Mouse (Mus musculus): ENCODE data around the gene Tspan7. TPM values are rescaled to one million over a fixed set of nuclear protein-coding genes. Genes with fewer than 3 reads are reported as not detected.

Gene Tspan7
- total RNA-seq (2022), result 1,000 to 10,000 TPM in 3 of 4 experiments, 100 to 1,000 TPM in 1; 952 to 1,125 (median 1,046) TPM

DNA sequence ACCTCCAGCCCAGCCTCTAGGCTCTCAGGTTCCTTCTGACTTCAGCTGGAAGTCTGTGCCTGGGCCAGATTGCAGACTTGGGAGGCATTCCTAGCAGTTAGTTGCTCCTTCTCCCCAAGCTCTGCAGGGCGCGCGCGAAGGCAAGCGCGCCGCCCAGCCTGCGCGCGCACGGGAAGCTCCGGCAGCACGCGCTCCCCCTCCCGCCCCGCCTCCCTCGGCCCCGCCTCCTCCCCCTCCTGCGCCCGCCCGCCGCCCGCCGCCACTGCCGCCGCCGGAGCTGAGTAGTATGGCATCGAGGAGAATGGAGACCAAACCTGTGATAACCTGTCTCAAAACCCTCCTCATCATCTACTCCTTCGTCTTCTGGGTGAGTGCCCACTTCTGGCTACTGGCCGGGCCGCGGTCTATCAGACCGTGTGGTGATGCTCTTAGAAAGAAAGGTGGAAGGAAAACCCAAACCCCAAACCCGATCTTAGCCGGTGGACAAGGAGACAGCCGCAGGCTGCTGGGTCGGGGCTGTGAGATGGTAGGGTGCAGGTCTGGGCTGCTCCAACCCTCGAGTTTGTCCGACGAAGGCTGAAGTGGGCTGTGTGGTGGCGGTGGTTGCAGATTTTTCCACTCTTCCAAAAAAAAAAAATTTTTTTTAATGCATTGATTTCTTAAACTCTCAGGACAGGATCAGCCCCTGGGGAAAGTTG, at the start of gene Tspan7:
Tspan7 (plus strand) TSS at position 287 of the 698 bp plus-strand sequence.
- peak in 1 of 2 experiments; percentile 21 for DNase-seq (ENCODE audit: low spot score in 2 of 2)

DNA sequence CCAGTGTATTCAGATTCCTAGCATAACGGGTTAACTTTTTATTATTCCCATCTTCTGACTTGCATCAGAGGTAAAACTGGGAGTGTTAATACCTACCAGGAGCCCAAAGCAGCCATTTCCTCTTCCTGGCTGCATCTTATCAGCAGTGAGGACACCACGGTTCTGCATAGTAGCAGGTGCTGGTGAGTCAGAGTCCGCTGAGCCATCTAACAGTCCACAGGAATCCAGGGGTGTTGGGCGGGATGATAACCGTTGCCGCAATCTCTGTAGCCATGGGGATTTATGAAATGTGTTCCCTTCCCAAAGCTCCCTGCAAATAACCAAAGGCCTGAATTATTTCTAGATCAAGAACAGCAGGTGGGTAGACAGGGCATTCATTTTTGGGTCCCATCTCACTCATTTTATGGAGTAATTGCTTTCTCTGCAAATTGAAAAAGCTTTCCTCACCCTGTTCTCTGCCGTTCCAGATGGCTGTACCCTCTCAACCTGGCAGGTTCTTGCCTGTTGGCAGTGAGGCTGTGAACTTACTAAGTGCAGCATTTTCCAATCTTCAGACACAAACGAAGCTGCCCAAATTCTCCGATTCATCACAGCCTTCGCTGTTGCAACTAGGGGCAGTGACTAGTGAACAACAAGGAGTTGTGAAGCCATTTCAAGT, 35.5 kb upstream of the Tspan7 start:
- DNase-seq (ENCODE audit: low spot score in 2 of 2), result peak; percentile 67 to 83

DNA sequence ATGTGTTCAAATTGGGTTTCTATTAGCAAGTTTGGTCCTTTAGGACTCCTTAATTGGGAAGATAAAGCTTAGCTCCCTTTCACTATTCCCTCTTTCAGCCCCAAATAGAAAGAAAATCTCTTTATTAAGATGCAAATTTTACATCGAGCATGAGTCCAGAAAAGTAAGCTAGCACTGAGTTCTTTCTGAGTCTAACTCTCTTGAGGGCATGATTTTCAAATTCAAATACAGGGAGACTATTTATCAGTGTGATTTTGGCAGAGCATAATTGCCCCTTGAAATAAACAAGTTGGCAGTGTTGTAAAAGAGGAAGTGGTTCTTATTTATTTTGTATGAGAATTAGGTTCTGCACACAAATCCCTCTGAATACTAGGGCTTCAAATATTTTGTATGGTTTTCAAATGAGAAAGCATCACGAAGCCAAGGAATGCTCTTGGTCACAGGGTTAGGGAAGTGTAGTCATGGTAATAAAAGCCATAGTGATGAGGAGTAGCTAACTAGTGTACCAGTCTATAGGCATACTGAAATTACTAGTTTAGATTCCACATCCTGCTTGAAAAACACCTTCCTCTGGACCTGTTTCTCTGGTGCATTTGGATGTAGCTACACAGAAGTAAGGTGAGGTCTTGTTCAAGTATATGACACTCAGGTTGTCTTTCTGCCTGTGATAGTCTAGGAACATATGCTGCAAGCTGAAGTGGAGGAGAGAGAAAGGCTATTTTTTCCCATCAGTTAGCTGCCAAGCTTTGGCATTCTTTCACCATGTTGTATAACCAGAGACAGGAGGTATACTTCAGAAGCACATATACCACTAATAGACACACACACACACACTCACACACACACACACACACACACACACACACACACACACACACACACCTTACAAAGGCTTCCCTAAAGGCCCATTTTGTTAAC, 34.6 kb upstream of the Tspan7 start:
- peak; percentile 11 to 22 for DNase-seq (ENCODE audit: low spot score in 2 of 2)

DNA sequence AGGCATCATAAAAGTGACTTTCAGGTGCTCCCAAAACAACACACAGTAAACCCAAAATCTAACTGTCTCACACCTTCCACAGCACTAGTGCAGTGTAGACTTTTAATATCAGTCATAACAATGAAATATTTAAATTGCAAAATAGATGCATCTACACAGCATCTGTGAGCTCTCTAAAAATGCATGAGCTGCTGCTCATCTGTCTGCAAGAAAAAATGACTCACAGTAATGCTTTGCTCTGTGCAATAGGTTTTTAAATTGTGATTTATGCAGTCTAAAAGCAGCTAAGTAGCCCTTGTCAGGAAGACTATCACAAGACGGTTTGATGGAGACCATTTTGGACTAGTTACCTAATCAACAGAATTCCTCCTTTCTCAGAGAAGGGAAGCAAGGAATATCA, 31.2 kb upstream of the Tspan7 start:
- no peak for DNase-seq (ENCODE audit: low spot score in 2 of 2)

- DNase-seq (ENCODE audit: low spot score in 2 of 2), result no peak
These were observed 27.7 kb upstream of the Tspan7 start for GRCm38 (mm10) chrX:10457256-10457655.

DNA sequence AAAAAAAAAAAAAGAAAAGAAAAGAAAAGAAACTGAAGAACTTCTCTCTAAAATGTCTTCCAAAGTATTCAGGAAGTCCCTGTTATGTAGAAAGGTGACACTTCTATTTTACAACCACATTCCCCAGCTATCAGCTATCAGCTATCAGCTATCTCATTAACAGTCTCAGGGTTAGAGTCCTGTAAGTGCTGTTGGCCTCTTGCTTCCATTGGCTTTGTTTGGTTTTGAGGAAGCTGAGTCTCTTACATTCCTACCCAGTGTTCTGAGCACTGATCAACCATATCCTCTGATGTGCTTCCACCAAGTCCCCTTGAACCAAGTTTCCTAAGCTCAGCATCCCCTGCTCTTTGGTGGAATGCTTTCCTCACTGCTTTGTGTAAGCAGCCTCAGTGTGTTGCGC, 7.9 kb upstream of the Tspan7 start:
- DNase-seq (ENCODE audit: low spot score in 2 of 2), result no peak

DNA sequence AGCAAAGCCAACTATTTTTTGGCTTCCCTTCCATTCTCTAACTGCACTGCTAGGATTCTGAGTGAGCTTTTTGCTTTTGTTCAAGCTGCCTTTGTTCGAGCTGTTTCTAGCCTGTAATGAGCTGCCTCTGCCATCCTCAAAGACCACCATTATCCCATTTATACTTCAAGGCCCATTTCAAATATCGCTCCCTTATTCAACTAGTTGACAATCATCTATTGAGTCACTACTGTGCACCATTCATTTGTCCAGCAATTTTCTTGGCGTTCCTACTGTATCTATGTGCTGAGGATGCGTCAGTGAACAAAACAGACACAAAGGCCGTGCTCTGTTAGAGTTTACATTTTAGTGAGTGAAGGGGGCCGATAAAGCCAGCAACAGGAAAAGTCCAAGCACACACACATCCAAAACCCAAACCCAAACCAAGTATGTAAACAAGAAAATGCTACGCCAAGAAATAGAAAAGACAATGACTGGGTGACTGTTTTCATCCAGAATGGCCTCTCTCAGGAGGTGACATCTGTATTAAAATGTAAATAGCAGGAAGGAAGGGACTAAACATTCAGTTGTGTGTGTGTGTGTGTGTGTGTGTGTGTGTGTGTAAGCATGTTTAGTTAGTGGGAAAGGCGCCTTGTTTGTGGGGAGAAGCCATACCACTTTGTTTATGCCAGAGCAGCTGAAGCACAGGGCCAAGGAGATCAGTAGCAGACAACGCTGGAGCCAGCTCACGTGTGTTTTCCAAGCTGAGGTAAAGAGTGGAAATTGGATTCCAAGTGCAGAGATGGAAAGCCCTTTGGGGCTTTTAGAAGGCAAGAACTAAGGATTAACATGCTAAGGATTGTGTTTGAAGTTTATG, 5.7 kb upstream of the Tspan7 start:
- no peak for DNase-seq (ENCODE audit: low spot score in 2 of 2)

DNA sequence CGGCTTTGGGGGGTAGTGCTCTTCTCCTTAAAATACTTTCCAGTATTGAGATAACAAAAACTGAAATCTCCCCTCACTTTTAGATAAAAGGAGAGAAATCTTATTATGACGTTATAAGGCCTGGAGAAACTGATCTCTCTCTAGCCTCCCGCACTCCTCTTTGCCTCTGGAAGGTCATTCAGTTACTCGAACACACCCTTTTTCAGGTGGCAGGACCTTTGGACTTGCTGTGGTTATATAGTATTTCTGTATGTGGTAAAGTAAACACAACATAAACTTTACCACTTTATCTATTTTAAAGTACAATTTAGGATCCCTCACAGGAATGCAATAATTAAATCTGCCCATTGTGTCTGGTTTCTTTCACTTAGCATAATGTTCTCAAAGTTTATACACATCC, 5.0 kb upstream of the Tspan7 start:
- DNase-seq (ENCODE audit: low spot score in 2 of 2), result no peak

DNA sequence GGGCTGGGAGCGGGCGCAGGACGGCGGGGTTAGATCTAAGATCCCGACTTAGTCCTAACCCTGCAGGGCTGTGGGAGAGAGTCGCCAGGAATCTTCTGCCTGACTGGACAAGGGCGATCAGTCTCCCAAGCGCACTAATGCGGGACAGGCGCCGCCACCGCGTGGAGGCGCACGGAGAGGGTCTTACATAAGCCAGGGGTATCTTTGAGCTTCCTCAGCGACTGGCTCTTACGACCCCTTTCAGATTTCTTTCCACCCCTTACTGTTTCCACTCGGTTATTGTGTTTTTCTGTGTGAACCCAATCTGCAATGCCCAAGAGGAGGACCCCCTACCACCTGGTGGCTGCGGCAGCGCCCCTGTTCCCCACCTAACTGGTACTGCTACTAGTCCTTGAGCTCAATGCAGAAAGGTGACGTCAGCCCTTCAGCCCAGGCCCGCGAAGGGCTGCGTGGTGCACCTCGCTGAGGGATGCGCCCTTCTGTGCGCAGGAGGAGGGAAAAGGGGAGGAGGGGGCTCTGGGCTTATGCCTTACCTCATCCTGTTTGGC, 780 bp downstream of the Tspan7 start:
- peak; percentile 58 to 64 for DNase-seq (ENCODE audit: low spot score in 2 of 2)

GRCm38 (mm10) chrX:10498580-10498979, 13.6 kb downstream of the Tspan7 start:
- DNase-seq (ENCODE audit: low spot score in 2 of 2), result no peak

GRCm38 (mm10) chrX:10502616-10503015, 17.7 kb downstream of the Tspan7 start:
- no peak for DNase-seq (ENCODE audit: low spot score in 2 of 2)

DNA sequence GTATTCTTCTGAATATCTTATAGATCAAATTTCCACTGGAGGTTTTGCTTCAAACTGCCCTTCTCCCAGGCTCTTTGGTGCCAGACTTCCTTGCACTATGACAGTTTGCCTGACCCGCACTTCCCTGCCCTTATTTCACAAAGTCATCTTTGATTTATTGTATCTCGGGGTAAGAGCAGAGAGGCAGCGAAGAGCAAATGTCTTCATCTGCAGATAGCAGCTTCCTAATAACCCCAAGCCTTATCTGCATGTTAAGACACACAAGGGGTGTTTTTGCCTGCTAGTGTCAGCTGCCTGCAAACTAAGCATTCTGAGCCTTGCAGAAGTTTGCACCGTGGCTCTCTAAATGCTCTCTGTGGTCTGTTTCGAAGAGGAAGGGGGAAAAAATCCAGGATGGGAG, 29.5 kb downstream of the Tspan7 start:
- DNase-seq (ENCODE audit: low spot score in 2 of 2), result no peak

DNA sequence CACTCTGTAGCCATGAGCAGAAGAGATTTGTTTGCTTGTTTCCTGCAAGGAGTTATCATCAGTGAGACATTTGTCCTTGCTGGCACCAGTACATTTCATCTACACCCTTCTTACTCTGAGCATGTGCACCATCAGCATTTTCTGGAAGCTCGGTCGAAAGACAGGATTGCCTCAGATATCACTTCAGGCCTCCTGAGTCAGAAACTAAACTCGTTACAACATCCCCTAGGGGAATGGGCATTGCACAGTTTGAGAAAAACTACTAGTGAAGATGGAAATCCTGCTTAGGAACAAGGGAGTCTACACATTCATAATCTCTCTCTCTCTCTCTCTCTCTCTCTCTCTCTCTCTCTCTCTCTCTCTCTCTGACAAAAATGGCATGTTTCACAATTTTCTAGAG, 30.0 kb downstream of the Tspan7 start:
- DNase-seq (ENCODE audit: low spot score in 2 of 2), result no peak

- DNase-seq (ENCODE audit: low spot score in 2 of 2), result no peak
These were observed 31.5 kb downstream of the Tspan7 start for GRCm38 (mm10) chrX:10516448-10516847.

- DNase-seq (ENCODE audit: low spot score in 2 of 2), result no peak
These were observed 32.0 kb downstream of the Tspan7 start for GRCm38 (mm10) chrX:10516925-10517324.

- no peak for DNase-seq (ENCODE audit: low spot score in 2 of 2)
These were observed 32.8 kb downstream of the Tspan7 start for GRCm38 (mm10) chrX:10517756-10518155.

- no peak for DNase-seq (ENCODE audit: low spot score in 2 of 2)
These were observed 33.6 kb downstream of the Tspan7 start for GRCm38 (mm10) chrX:10518510-10518909.

GRCm38 (mm10) chrX:10535450-10535849, 50.5 kb downstream of the Tspan7 start:
- no peak for DNase-seq (ENCODE audit: low spot score in 2 of 2)

DNA sequence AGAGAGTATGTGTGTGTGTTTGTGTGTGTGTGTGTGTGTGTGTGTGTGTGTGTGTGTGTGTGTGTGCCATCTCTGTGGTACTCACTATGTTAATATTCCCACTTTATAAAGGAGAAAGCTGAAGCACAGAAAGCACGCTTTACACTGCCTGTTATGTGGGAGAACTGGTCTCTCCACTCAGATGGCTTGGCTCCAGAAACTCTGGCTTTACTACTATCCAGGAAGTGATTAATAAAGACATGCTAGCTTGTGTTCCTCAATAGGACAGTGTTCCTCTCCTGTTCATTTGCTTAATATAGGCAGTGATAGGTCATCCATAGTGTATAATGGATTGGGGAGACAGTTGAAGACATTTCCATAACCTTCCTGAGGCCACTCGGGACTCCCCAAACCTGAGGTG, 54.1 kb downstream of the Tspan7 start:
- no peak for DNase-seq (ENCODE audit: low spot score in 2 of 2)

- DNase-seq (ENCODE audit: low spot score in 2 of 2), result no peak
These were observed 54.7 kb downstream of the Tspan7 start for GRCm38 (mm10) chrX:10539482-10540166.

Measured in layer of hippocampus, adult 8-10 months (tissue).